Mouse (Mus musculus) myocyte (in vitro differentiated cells): ENCODE results near the gene Vwc2. TPM values are rescaled to one million over a fixed set of nuclear protein-coding genes. Genes with fewer than 3 reads are reported as not detected.

Experiments
- H3K27me3 ChIP-seq: one replicate; pipeline ENCODE4 v1.6.1; 2011; ENCODE audit not compliant: control insufficient read depth, insufficient read depth, insufficient read length
- H3K36me3 ChIP-seq: one replicate; pipeline ENCODE4 v1.6.1; 2011; ENCODE audit not compliant: control insufficient read depth, insufficient read depth
- H3K4me2 ChIP-seq: one replicate; pipeline ENCODE4 v1.6.1; 2011; ENCODE audit warnings: low read depth, control low read depth
- H3K4me3 ChIP-seq: one replicate; pipeline ENCODE4 v1.5.1; 2011; ENCODE audit warnings: mild to moderate bottlenecking, control low read depth, moderate library complexity
- H3K79me2 ChIP-seq: one replicate; pipeline ENCODE4 v1.6.1; 2011; ENCODE audit not compliant: control insufficient read depth, insufficient read depth
- H3ac ChIP-seq: one replicate; pipeline ENCODE4 v1.6.1; 2011; ENCODE audit not compliant: control insufficient read depth, insufficient read length
- CEBPB ChIP-seq: IDR thresholded peaks from 2 replicates; pipeline ENCODE4 v1.6.1; 2011; ENCODE audit warnings: mild to moderate bottlenecking, moderate library complexity; ENCODE audit not compliant: poor library complexity, insufficient read depth, severe bottlenecking
- E2F4 ChIP-seq: IDR thresholded peaks from one replicate; pipeline ENCODE4 v1.6.1; 2011; ENCODE audit warnings: mild to moderate bottlenecking, control low read depth, moderate library complexity; ENCODE audit not compliant: insufficient read depth
- MAX ChIP-seq: IDR thresholded peaks from one replicate; pipeline ENCODE4 v1.6.1; 2011; ENCODE audit warnings: low read depth, mild to moderate bottlenecking, control low read depth
- MYOD1 ChIP-seq, 3 experiments: IDR thresholded peaks; one replicate each; pipeline ENCODE4 v1.6.1; 2011; ENCODE audit warnings: control low read depth in 2 of 3, low read depth in 2 of 3, mild to moderate bottlenecking in 2 of 3, moderate library complexity in 1 of 3; ENCODE audit not compliant: insufficient read length in 2 of 3, control insufficient read depth in 1 of 3
- MYOG ChIP-seq, 3 experiments: IDR thresholded peaks; one replicate each; pipeline ENCODE4 v1.6.1; 2011; ENCODE audit warnings: control low read depth in 2 of 3, low read depth in 2 of 3, mild to moderate bottlenecking in 2 of 3; ENCODE audit not compliant: insufficient read length in 2 of 3, control insufficient read depth in 1 of 3, insufficient read depth in 1 of 3
- POLR2A ChIP-seq: IDR thresholded peaks from one replicate; pipeline ENCODE4 v1.6.1; 2011; ENCODE audit warnings: low read depth, mild to moderate bottlenecking, control low read depth, moderate library complexity; ENCODE audit not compliant: insufficient read length
- POLR2AphosphoS2 ChIP-seq: IDR thresholded peaks from one replicate; pipeline ENCODE4 v1.6.1; 2011; ENCODE audit warnings: low read depth, control low read depth; ENCODE audit not compliant: insufficient read length
- REST ChIP-seq: IDR thresholded peaks from one replicate; pipeline ENCODE4 v1.6.1; 2011; ENCODE audit warnings: mild to moderate bottlenecking, control low read depth, moderate library complexity; ENCODE audit not compliant: insufficient read depth, insufficient read length
- SRF ChIP-seq: IDR thresholded peaks from one replicate; pipeline ENCODE4 v1.6.1; 2011; ENCODE audit warnings: low read depth; ENCODE audit not compliant: control insufficient read depth, insufficient read length
- TCF12 ChIP-seq: IDR thresholded peaks from one replicate; pipeline ENCODE4 v1.6.1; 2011; ENCODE audit warnings: mild to moderate bottlenecking, control low read depth; ENCODE audit not compliant: poor library complexity, insufficient read depth, severe bottlenecking
- TCF3 ChIP-seq: IDR thresholded peaks from one replicate; pipeline ENCODE4 v1.6.1; 2011; ENCODE audit warnings: low read depth, control low read depth; ENCODE audit not compliant: insufficient read length
- USF1 ChIP-seq: IDR thresholded peaks from one replicate; pipeline ENCODE4 v1.6.1; 2011; ENCODE audit warnings: low read depth, mild to moderate bottlenecking, control low read depth, moderate library complexity
- polyA plus RNA-seq: library from polyadenylated mRNA; unstranded; fragments of >200 nt; fragmentation: generic; extraction: Trizol; gene quantifications from one replicate; pipeline ENCODE4 v1.2.1, GENCODE M21; 2012; ENCODE audit warnings: missing spikeins

Vwc2 gene
- polyA plus RNA-seq, 1 experiment, result 0.08 TPM

DNA sequence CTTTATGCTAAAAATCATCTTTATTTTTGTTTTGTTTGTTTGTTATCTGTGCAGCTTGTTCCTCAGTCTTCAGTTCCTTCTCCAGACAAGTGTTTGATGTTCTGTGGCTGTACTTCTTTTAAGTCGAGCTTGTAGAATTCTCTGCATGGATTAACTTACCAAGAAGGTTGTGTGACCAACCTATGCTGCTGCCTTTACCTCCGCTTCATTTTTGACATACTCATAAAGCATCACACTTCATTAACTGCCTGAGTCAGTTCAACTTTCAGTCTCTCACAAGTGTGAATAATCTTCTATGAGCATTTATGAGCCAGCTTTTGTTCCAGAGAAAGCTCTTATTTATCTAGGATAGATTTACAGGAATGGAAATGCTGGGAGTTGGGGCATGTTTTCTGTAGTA is 68.7 kb downstream of the Vwc2 start:
- H3K4me2 ChIP-seq, result no peak overlapping the region
- no peak for TF ChIP-seq POLR2AphosphoS2
- TF ChIP-seq TCF3, result no peak
- no peaks in the 10 kb centered on the region for H3K36me3 ChIP-seq
- no peak overlapping the region for H3K4me3 ChIP-seq
- H3ac ChIP-seq, result no peak overlapping the region
- no peaks in the 10 kb centered on the region for H3K27me3 ChIP-seq
- no peaks in the 10 kb centered on the region for H3K79me2 ChIP-seq

DNA sequence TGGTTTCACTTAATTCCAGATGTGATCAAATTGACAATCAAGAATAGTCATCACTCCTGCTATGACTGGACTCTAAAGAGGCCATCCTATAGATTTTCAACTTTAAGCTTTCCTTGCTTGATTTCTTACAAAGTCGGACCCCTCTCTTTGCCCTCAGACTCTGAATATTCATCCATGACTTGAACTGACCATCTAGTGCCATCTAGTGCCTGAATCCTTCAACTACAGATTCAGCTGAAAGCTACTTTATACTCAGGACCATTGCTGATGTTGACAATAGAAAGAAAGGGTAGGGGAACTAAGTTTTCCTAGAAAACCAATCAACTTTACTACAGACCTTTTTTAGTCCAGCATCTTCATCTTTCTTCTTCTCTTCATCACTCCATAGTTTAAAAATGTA is 109.1 kb downstream of the Vwc2 start:
- Histone ChIP-seq H3K36me3 (no peaks in the 10 kb centered on the region), H3ac (no peak overlapping the region), H3K79me2 (no peaks in the 10 kb centered on the region), H3K27me3 (no peaks in the 10 kb centered on the region), H3K4me3 (no peak overlapping the region), H3K4me2 (no peak overlapping the region)
- TF ChIP-seq POLR2A (no peak), TCF12 (no peak), SRF (no peak), CEBPB (no peak), E2F4 (no peak), REST (no peak), MYOD1 (IDR thresholded peaks at IDR 0.05; ENCODE audit: control insufficient read depth in 1 of 3, insufficient read length in 2 of 3, low read depth in 2 of 3) (no peak), MYOG (IDR thresholded peaks at IDR 0.05; ENCODE audit: control insufficient read depth in 1 of 3, insufficient read depth in 1 of 3, insufficient read length in 2 of 3, low read depth in 2 of 3) (no peak), USF1 (no peak), MAX (no peak), TCF3 (no peak), POLR2AphosphoS2 (no peak)

DNA sequence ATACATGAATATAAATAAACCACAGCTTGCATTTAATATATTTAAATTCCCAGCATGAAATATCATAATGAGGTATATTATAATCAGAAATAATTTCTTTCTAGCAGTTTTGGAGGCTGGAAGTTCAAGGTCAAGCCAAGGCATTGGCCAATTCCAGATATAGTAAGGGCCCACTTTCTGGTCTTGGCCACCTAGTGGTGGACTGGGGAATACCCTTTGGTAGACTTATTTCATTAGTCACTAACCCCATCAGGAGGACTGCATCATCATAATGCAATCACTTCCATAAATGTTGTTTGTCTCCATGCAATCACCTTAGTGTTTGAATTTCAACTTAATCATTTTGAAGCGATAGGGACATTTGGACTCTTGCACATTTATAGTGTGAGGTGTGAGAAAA is 125.3 kb downstream of the Vwc2 start:
- no peak for TF ChIP-seq SRF
- no peak for TF ChIP-seq REST
- TF ChIP-seq CEBPB, result no peak
- TF ChIP-seq TCF3, result no peak
- no peak for TF ChIP-seq E2F4
- no peak for TF ChIP-seq MYOD1 (IDR thresholded peaks at IDR 0.05; ENCODE audit: control insufficient read depth in 1 of 3, insufficient read length in 2 of 3, low read depth in 2 of 3)
- TF ChIP-seq USF1, result no peak
- TF ChIP-seq MAX, result no peak
- no peak for TF ChIP-seq POLR2AphosphoS2
- TF ChIP-seq TCF12, result no peak
- no peak for TF ChIP-seq MYOG (IDR thresholded peaks at IDR 0.05; ENCODE audit: control insufficient read depth in 1 of 3, insufficient read depth in 1 of 3, insufficient read length in 2 of 3, low read depth in 2 of 3)
- TF ChIP-seq POLR2A, result no peak
- H3K4me2 ChIP-seq, result no peak overlapping the region

DNA sequence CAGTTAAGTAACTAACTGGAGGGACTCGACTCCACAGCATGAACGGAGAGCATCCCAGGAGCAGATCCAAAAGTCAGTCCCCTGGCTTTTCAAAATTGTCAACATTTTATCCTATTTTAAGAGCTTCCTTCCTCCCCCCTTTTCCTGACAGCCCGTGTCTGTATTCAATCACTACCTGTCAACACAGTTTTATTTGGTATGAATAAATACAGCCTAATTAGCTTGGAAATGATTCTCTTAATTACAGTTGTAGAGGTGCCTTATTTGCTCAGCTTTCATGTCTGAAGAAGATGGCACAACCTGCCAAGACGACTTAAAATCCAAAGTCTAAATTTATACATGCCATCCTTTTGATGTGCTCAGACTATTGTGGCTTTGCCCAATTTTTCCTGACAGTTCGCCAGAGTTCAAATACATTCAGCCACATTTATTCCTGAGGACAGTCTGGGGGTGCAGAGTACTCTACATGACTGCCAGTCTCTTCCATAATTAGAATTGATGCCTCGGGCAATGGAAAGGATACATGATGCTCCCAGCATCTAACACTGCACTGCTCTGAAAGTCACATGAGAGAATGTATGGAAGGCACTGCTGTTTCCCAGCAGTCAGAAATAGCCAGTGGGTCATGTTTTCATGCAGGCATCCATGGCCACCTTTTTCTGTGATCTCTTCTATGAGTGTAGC is 128.8 kb downstream of the Vwc2 start:
- Histone ChIP-seq H3K4me2 (no peak overlapping the region), H3K79me2 (no peaks in the 10 kb centered on the region), H3K27me3 (no peaks in the 10 kb centered on the region), H3K36me3 (no peaks in the 10 kb centered on the region), H3K4me3 (no peak overlapping the region), H3ac (no peak overlapping the region)
- TF ChIP-seq SRF (no peak), MYOD1 (IDR thresholded peaks at IDR 0.05; ENCODE audit: control insufficient read depth in 1 of 3, insufficient read length in 2 of 3, low read depth in 2 of 3) (no peak), E2F4 (no peak), TCF12 (no peak), MYOG (IDR thresholded peaks at IDR 0.05; ENCODE audit: control insufficient read depth in 1 of 3, insufficient read depth in 1 of 3, insufficient read length in 2 of 3, low read depth in 2 of 3) (no peak), TCF3 (no peak), POLR2AphosphoS2 (no peak), USF1 (no peak), CEBPB (no peak), POLR2A (no peak), REST (no peak), MAX (no peak)

More for the DNA sequence above, 125.3 kb downstream of the Vwc2 start:
- H3K36me3 ChIP-seq, result no peaks in the 10 kb centered on the region
- no peaks in the 10 kb centered on the region for H3K27me3 ChIP-seq
- H3K4me3 ChIP-seq, result no peak overlapping the region
- H3K79me2 ChIP-seq, result no peaks in the 10 kb centered on the region
- H3ac ChIP-seq, result no peak overlapping the region

DNA sequence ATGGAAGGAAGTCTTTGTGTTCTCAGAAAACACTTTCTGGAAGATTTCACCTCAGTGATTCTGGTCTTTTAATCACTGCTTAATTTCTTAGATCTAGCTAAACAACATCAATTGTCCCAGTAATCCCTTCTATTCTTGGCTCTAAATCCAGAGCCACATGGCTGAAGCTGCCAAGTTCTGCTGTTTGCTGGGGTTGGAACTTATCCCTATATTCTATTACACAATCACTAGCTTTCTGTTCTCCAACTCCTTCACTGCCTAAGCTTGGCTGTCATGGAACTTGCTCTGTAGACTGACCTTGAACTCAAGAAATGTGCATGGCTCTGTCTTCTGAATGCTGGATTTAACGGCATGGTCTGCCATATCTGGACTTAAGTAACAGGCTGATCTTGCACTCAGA is 143.3 kb downstream of the Vwc2 start:
- no peaks in the 10 kb centered on the region for H3K79me2 ChIP-seq
- no peaks in the 10 kb centered on the region for H3K27me3 ChIP-seq
- no peak overlapping the region for H3ac ChIP-seq
- H3K4me3 ChIP-seq, result no peak overlapping the region
- TF ChIP-seq POLR2A (no peak), POLR2AphosphoS2 (no peak), TCF3 (no peak), USF1 (no peak), REST (no peak), SRF (no peak), MAX (no peak), E2F4 (no peak), CEBPB (no peak), TCF12 (no peak), MYOG (IDR thresholded peaks at IDR 0.05; ENCODE audit: control insufficient read depth in 1 of 3, insufficient read depth in 1 of 3, insufficient read length in 2 of 3, low read depth in 2 of 3) (no peak), MYOD1 (IDR thresholded peaks at IDR 0.05; ENCODE audit: control insufficient read depth in 1 of 3, insufficient read length in 2 of 3, low read depth in 2 of 3) (no peak)
- no peaks in the 10 kb centered on the region for H3K36me3 ChIP-seq
- no peak overlapping the region for H3K4me2 ChIP-seq
